Mouse (Mus musculus) limb, embryonic 12.5 days (tissue): ENCODE data around the gene Vwa8. TPM values are rescaled to one million over a fixed set of nuclear protein-coding genes. Genes with fewer than 3 reads are reported as not detected.

Experiments used
- ATAC-seq: fragments of 200-750 bp; cut with Nextera tagmentation; 2 replicates; pipeline ENCODE4 v1.8.0; 2017; ENCODE audit warnings: low read depth, moderate TSS enrichment; ENCODE audit not compliant: insufficient number of reproducible peaks, insufficient read depth, low FRiP score, low TSS enrichment
- H3K27ac ChIP-seq: fragments of 300-500 bp; sonication (generic); 2 replicates; pipeline ENCODE4 v1.5.1; 2016; ENCODE audit warnings: mild to moderate bottlenecking, moderate library complexity
- H3K27me3 ChIP-seq: fragments of 300-500 bp; sonication (generic); 2 replicates; pipeline ENCODE4 v1.6.1; 2016; ENCODE audit warnings: mild to moderate bottlenecking, moderate library complexity
- H3K36me3 ChIP-seq: fragments of 300-500 bp; sonication (generic); 2 replicates; pipeline ENCODE4 v1.6.1; 2016; ENCODE audit warnings: mild to moderate bottlenecking, moderate library complexity
- H3K4me1 ChIP-seq: fragments of 300-500 bp; sonication (generic); replicated peaks from 2 replicates; pipeline ENCODE4 v1.6.1; 2016
- H3K4me2 ChIP-seq: fragments of 300-500 bp; sonication (generic); 2 replicates; pipeline ENCODE4 v1.6.1; 2016; ENCODE audit warnings: mild to moderate bottlenecking, moderate library complexity
- H3K4me3 ChIP-seq: fragments of 300-500 bp; sonication (generic); replicated peaks from 2 replicates; pipeline ENCODE4 v1.5.1; 2016; ENCODE audit warnings: mild to moderate bottlenecking
- H3K9ac ChIP-seq: fragments of 300-500 bp; sonication (generic); replicated peaks from 2 replicates; pipeline ENCODE4 v1.6.1; 2016; ENCODE audit warnings: mild to moderate bottlenecking, moderate library complexity
- H3K9me3 ChIP-seq: fragments of 300-500 bp; sonication (generic); 2 replicates; pipeline ENCODE4 v1.6.1; 2016; ENCODE audit warnings: mild to moderate bottlenecking, moderate library complexity
- WGBS: fragments of 180-500 bp; shearing (Covaris S2); methylation state at CpG from one replicate; pipeline ENCODE4 v1.1.7; 2016; 5-methylcytosine and 5-hydroxymethylcytosine counted together
- polyA plus RNA-seq: library from polyadenylated mRNA; unstranded; fragments of >200 nt; fragmentation: Nextera tagmentation; extraction: Ambion mirVana; gene quantifications from 2 replicates; pipeline ENCODE4 v1.2.1, GENCODE M21; 2016

Vwa8 gene
- polyA plus RNA-seq, 1 experiment from 2014 or later, result 11.7 TPM

- H3K4me1 ChIP-seq, result no peaks in the 10 kb centered on the region
- no peaks in the 10 kb centered on the region for H3K27me3 ChIP-seq
- 91% methylated on average over 5 of the region's 5 CpGs for WGBS
These were observed 74.8 kb downstream of the Vwa8 start for GRCm38 (mm10) chr14:78923631-78924030.

DNA sequence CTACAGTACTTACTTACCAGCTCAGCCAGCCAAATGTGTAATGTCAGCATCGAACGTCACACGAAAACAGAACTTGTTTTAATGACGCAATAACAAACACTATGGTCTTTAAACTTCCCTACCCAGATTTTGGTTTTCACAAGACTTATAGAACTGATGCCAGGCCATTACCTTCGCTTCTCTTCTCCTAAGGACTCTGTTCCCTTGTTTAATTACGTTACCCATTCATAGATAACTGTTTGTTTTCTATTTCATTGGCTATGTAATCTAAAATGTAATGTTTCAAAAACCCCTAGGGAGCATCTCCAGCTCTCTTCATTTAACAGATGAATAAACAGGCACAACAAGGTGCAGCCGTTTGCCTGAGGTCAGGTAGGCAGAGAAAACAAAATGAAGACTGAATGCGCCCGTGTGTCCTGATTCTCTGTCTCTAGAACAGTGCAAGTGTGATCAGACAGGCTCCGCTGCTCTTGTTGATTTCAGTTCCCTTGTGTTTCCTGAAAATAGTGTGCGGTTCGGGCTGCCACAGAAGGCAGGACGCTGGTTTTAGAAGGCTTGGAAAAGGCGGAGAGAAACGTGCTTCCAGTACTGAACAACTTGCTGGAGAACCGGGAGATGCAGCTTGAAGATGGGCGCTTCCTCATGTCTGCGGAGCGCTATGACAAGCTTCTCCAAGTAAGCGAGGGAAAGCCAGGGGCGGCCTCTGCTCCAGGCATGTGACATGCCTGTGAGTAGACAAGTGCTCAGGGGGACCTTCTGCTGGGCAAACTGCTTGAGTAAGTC lies 76.1 kb downstream of the Vwa8 start:
- no peaks in the 10 kb centered on the region for H3K9me3 ChIP-seq
- 0 out of 2 replicates have a peak, but pooled peaks cover 4% of the 10 kb centered on the region for H3K36me3 ChIP-seq
- H3K4me2 ChIP-seq, result no peak overlapping the region
- H3K4me1 ChIP-seq, result no peaks in the 10 kb centered on the region
- no peak overlapping the region for H3K27ac ChIP-seq
- H3K27me3 ChIP-seq, result no peaks in the 10 kb centered on the region
- H3K4me3 ChIP-seq, result no peak overlapping the region
- ATAC-seq, result no peak
- WGBS, result 87% methylated on average over 21 of the region's 21 CpGs
- H3K9ac ChIP-seq, result no peak overlapping the region

More at GRCm38 (mm10) chr14:78923631-78924030, 74.8 kb downstream of the Vwa8 start:
- 0 out of 2 replicates have a peak, but pooled peaks cover 4% of the 10 kb centered on the region for H3K36me3 ChIP-seq
- H3K27ac ChIP-seq, result no peak overlapping the region
- H3K4me2 ChIP-seq, result no peak overlapping the region
- ATAC-seq, result no peak
- H3K4me3 ChIP-seq, result no peak overlapping the region
- H3K9ac ChIP-seq, result no peak overlapping the region
- no peaks in the 10 kb centered on the region for H3K9me3 ChIP-seq

DNA sequence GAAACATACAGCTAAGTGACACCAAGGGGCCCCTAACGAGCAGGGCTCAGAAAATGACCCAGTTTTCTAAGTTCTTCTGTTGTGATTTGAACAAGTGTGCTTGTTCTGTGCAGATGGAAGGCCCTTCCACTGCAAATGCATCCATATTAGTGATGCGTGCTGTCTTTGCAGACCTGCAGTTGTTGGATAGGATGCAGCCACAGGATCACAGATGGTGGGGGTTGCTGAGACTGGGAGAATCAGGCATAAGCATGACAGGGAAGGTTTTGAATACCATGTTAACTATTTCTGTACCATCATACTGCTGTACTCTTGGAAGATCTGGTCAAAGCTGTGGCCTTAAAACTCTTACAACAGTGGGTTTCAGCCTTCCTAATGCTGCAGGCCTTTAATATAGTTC lies 83.2 kb downstream of the Vwa8 start:
- no peak for ATAC-seq
- H3K4me1 ChIP-seq, result peaks cover 8% of the 10 kb centered on the region
- no peak overlapping the region for H3K9ac ChIP-seq
- H3K4me2 ChIP-seq, result no peak overlapping the region
- H3K27ac ChIP-seq, result no peak overlapping the region
- H3K36me3 ChIP-seq, result 0 out of 2 replicates have a peak, but pooled peaks cover 6% of the 10 kb centered on the region
- H3K4me3 ChIP-seq, result no peak overlapping the region
- no peaks in the 10 kb centered on the region for H3K27me3 ChIP-seq
- 75% methylated on average over 2 of the region's 2 CpGs for WGBS
- H3K9me3 ChIP-seq, result no peaks in the 10 kb centered on the region

DNA sequence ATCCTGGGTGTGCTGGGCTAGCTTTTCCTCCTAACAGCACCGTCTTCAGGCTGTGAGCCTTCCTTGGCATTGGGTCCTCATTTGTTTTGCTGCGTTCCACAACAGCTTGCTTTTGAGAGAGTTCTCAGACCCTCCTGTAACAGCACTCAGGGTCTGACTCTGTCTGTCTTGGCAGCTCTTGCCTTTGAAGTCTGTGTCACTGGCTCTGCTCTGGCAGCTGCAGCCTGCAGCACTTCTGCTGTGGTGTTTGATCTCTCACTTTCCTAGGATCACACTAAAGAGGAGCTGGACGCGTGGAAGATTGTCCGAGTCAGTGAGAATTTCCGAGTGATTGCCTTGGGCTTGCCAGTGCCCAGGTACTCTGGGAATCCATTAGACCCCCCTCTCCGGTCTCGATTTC lies 84.5 kb downstream of the Vwa8 start:
- Histone ChIP-seq H3K9ac (no peak overlapping the region), H3K4me2 (no peak overlapping the region), H3K36me3 (0 out of 2 replicates have a peak, but pooled peaks cover 15% of the 10 kb centered on the region), H3K9me3 (no peaks in the 10 kb centered on the region), H3K27ac (no peak overlapping the region), H3K27me3 (no peaks in the 10 kb centered on the region), H3K4me1 (peaks cover 8% of the 10 kb centered on the region), H3K4me3 (no peak overlapping the region)
- ATAC-seq, result no peak
- 29% methylated on average over 8 of the region's 8 CpGs for WGBS

DNA sequence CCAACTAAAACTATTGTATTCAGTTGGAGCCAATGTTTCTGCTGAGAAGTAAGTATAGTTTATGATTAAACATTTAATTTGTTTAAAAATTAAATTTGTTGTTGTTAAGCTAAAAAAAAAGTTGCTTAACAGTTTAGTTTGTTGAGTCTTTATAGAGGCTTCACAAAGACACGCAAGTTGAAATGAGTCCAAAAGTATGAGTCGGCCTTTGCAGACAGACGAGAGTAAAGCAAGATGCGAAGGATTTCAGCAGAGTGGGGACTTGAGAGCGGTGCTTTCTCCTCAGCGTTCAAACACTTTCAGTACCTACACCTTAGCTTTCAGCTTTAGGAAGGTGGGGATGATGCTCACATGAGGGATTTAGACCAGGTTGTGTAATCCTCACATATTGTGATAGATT lies 85.7 kb downstream of the Vwa8 start:
- H3K36me3 ChIP-seq, result 0 out of 2 replicates have a peak, but pooled peaks cover 15% of the 10 kb centered on the region
- ATAC-seq, result no peak
- WGBS, result 83% methylated on average over 6 of the region's 6 CpGs
- H3K27me3 ChIP-seq, result no peaks in the 10 kb centered on the region
- H3K4me3 ChIP-seq, result no peak overlapping the region
- no peak overlapping the region for H3K9ac ChIP-seq
- H3K27ac ChIP-seq, result no peak overlapping the region
- peaks cover 8% of the 10 kb centered on the region for H3K4me1 ChIP-seq
- no peak overlapping the region for H3K4me2 ChIP-seq
- no peaks in the 10 kb centered on the region for H3K9me3 ChIP-seq

- Histone ChIP-seq H3K9ac (no peak overlapping the region), H3K27me3 (no peaks in the 10 kb centered on the region), H3K4me2 (no peak overlapping the region), H3K4me1 (peaks cover 8% of the 10 kb centered on the region), H3K36me3 (0 out of 2 replicates have a peak, but pooled peaks cover 15% of the 10 kb centered on the region), H3K4me3 (no peak overlapping the region), H3K9me3 (no peaks in the 10 kb centered on the region), H3K27ac (peak overlapping the region; percentile 47; the same call in 1 of the 2 replicates)
- 15% methylated on average over 3 of the region's 3 CpGs for WGBS
- peak; percentile 68 for ATAC-seq
These were observed 86.9 kb downstream of the Vwa8 start for GRCm38 (mm10) chr14:78935796-78936195.

DNA sequence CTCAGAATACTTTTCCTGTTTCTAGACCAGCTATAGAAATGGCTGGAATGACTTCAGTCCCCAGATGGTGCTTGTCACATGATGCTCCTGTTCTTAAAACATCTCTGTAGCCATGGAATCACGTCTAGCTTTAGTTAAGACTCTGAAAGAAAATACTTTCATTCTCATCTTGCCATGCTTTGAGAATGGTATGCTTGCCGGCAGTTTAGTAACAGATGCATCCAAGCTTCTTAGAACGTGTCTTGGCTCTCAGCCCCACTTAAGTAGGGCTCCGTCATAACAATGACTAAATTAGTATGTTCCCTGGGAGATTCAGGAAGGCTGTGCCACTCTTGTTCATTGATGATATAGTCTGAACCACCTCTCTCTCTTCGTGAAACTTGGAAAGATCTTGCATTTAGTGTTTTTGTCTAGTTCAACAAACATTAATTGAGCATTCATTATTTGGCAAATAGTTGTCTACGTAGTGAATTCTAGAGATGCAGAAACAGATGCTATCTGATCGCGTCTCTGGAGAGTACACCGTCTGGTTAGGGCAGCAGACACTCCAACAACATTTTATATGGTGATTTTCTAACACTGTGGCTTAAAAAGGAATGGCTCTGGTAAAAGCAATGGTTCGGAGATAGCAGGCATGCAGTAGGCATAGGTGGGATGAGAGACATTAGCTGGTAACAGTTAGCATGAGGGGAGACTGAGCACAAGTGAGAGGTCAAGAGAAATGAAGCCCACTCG lies 93.1 kb downstream of the Vwa8 start:
- H3K27ac ChIP-seq, result no peak overlapping the region
- H3K4me2 ChIP-seq, result no peak overlapping the region
- H3K9me3 ChIP-seq, result no peaks in the 10 kb centered on the region
- H3K27me3 ChIP-seq, result no peaks in the 10 kb centered on the region
- 87% methylated on average over 11 of the region's 11 CpGs for WGBS
- 0 out of 2 replicates have a peak, but pooled peaks cover 11% of the 10 kb centered on the region for H3K36me3 ChIP-seq
- no peak for ATAC-seq
- H3K4me1 ChIP-seq, result no peaks in the 10 kb centered on the region
- no peak overlapping the region for H3K9ac ChIP-seq
- no peak overlapping the region for H3K4me3 ChIP-seq

DNA sequence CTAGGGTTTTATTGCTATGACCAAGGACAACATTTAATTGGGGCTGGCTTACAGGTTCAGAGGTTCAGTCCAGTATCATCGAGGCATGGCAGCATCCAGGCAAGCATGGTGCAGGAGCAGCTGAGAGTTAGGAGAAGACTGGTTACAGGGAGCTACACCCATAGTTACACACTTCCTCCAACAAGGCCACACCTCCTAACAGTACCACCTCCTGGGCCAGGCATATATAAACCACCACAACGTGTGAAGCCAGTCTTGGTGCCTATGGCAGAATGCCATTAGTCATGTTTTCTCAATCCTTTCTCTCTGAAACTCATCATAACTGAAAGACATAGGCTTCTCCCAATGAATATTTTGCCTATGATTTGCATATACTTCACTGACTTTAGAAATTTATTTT lies 106.9 kb downstream of the Vwa8 start:
- Histone ChIP-seq H3K36me3 (peaks cover 5% of the 10 kb centered on the region; the same call in 1 of the 2 replicates), H3K9me3 (no peaks in the 10 kb centered on the region), H3K9ac (no peak overlapping the region), H3K4me3 (no peak overlapping the region), H3K27me3 (no peaks in the 10 kb centered on the region), H3K4me2 (no peak overlapping the region), H3K4me1 (no peaks in the 10 kb centered on the region), H3K27ac (no peak overlapping the region)
- 71% methylated on average over 2 of the region's 2 CpGs for WGBS
- ATAC-seq, result no peak

DNA sequence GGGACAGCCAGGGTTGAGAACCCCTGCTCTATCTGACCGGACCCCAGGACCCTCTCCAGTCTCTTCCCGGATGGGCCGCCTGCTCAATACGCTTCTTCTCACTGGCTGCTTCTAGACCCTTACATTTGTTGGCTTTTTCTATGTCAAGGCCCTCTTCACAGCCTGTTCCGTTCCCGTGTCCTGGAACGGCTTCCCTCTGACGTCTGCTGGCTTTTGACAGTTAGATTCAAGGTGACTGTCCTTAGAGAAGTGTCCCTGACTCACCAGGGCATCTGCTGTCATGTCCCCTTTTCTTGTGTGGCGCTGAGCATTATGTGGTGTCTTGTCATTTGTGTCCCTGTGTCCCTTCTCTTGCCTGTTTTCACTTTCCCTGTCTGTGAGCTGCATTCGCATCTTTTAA lies 121.8 kb downstream of the Vwa8 start:
- no peak for ATAC-seq
- H3K4me1 ChIP-seq, result no peaks in the 10 kb centered on the region
- no peak overlapping the region for H3K4me2 ChIP-seq

DNA sequence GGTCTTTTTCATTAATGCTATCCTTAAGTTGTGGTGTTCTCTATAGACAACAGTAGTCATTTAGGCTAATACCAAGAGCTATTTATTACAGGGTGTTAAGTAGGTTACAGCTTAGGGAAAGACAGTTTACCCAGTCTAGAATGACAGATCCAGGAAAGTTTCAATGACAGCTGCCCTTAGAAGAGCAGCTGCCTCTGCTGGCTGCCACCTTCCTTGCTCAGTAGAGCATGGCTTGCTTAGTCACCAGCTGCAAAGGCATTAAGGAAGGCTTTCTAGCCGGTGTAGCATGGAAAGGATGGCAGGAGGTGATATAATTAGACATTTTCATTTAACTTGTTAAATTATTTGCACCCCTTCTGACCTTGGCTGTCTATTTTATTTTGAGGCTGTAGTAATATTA lies 123.6 kb downstream of the Vwa8 start:
- 62% methylated on average over 1 of the region's 1 CpGs for WGBS
- H3K4me3 ChIP-seq, result no peak overlapping the region
- no peaks in the 10 kb centered on the region for H3K4me1 ChIP-seq
- H3K27ac ChIP-seq, result no peak overlapping the region
- H3K36me3 ChIP-seq, result no peaks in the 10 kb centered on the region
- no peaks in the 10 kb centered on the region for H3K27me3 ChIP-seq
- no peak overlapping the region for H3K9ac ChIP-seq
- no peak for ATAC-seq
- no peaks in the 10 kb centered on the region for H3K9me3 ChIP-seq
- no peak overlapping the region for H3K4me2 ChIP-seq

More for the DNA sequence above, 121.8 kb downstream of the Vwa8 start:
- no peak overlapping the region for H3K27ac ChIP-seq
- H3K36me3 ChIP-seq, result no peaks in the 10 kb centered on the region
- no peak overlapping the region for H3K4me3 ChIP-seq
- WGBS, result 94% methylated on average over 10 of the region's 10 CpGs
- H3K9me3 ChIP-seq, result no peaks in the 10 kb centered on the region
- no peak overlapping the region for H3K9ac ChIP-seq
- H3K27me3 ChIP-seq, result no peaks in the 10 kb centered on the region

DNA sequence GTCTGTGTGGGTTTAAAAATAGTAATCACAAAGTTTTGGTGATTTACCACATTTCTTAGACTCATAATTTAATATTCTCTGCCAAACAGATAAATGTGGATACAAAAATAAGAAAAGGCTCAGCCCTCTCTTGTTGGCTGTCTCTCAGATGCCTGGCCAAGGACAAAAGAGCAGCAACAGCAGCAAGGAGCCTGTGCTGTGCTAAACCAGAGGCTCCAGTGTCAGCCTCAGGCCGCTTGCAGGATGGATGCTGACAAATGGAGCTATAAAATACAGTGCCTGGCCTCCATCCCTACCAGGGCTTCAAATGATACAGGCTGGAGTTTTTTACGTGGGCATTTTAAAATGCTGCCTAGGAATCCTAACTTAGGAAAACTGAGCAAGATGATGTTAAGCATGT lies 134.3 kb downstream of the Vwa8 start:
- H3K9ac ChIP-seq, result no peak overlapping the region
- peaks cover 6% of the 10 kb centered on the region; the same call in 1 of the 2 replicates for H3K4me1 ChIP-seq
- no peaks in the 10 kb centered on the region for H3K9me3 ChIP-seq
- 34% methylated on average over 2 of the region's 2 CpGs for WGBS
- H3K27me3 ChIP-seq, result no peaks in the 10 kb centered on the region
- ATAC-seq, result no peak
- no peak overlapping the region for H3K27ac ChIP-seq
- 0 out of 2 replicates have a peak, but pooled peaks cover 3% of the 10 kb centered on the region for H3K36me3 ChIP-seq
- H3K4me2 ChIP-seq, result no peak overlapping the region
- H3K4me3 ChIP-seq, result no peak overlapping the region
